Mouse (Mus musculus) testis, adult 2 months (tissue): ENCODE results near the gene Susd1. TPM values are rescaled to one million over a fixed set of nuclear protein-coding genes. Genes with fewer than 3 reads are reported as not detected.

Experiments used
- H3K27ac ChIP-seq: fragments of 200-500 bp; 2 replicates; pipeline ENCODE4 v1.5.1; 2012; ENCODE audit warnings: low read depth, low read length; ENCODE audit not compliant: control insufficient read depth, insufficient read depth
- H3K27me3 ChIP-seq: fragments of 200-500 bp; 2 replicates; pipeline ENCODE4 v1.6.1; 2012; ENCODE audit warnings: mild to moderate bottlenecking, low read length, moderate library complexity; ENCODE audit not compliant: control insufficient read depth, insufficient read depth
- H3K36me3 ChIP-seq: fragments of 200-500 bp; 2 replicates; pipeline ENCODE4 v1.6.1; 2012; ENCODE audit warnings: mild to moderate bottlenecking, low read length; ENCODE audit not compliant: control insufficient read depth, insufficient read depth
- H3K4me1 ChIP-seq: fragments of 200-500 bp; 2 replicates; pipeline ENCODE4 v1.6.1; 2012; ENCODE audit warnings: low read length; ENCODE audit not compliant: control insufficient read depth, insufficient read depth
- H3K4me3 ChIP-seq: fragments of 200-500 bp; 2 replicates; pipeline ENCODE4 v1.5.1; 2012; ENCODE audit warnings: low read depth, mild to moderate bottlenecking, low read length, moderate library complexity, mixed read lengths; ENCODE audit not compliant: control insufficient read depth
- CTCF ChIP-seq: fragments of 200-500 bp; IDR thresholded peaks from 2 replicates; pipeline ENCODE4 v1.5.1; 2012; ENCODE audit warnings: low read depth, mild to moderate bottlenecking, inconsistent platforms, low read length, moderate library complexity; ENCODE audit not compliant: control insufficient read depth, insufficient read depth, insufficient replicate concordance
- POLR2A ChIP-seq: fragments of 200-500 bp; IDR thresholded peaks from 2 replicates; pipeline ENCODE4 v1.6.1; 2012; ENCODE audit warnings: low read depth, mild to moderate bottlenecking, inconsistent platforms, low read length, moderate library complexity; ENCODE audit not compliant: control insufficient read depth
- polyA plus RNA-seq: library from polyadenylated mRNA; depleted of rRNA; stranded (reverse); fragments of >200 nt; gene quantifications from 2 replicates; pipeline ENCODE4 v1.2.3, GENCODE M21; 2012

Gene Susd1
- polyA plus RNA-seq, 1 experiment = 4.8 TPM

DNA sequence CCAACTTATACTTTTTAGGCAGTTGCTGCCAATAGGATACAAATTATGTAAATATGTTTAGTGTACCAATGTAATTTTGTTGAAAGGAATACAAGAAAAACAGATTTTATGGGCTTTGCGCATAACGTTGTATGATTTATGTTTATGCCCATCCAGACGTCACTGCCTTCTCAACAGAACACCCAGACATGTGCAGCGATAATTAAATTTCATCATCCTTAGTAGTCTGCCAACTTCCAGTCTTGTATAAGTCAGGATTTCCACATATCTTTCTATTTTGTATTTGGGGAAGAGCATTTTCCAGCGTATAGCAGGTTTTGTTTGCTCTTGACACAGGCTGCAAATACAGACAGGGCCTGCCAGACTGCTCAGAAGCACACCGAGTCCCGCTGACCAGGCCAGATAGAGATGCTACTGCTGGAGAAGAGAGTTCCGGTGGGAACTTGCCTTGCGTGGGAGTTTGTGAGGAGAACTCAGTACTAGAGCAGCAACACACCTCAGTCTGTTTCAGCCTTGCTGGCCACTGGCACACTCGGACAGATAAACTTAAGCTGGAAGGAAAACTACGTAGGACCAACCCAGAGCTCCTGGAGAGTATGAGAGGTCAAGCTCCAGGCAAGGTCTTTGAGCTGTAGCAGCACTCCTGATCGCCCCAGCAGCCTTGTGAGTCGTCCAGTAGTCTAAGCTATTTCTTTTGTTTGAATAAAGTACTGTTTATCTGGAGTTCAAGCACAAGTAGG, 21.0 kb upstream of the Susd1 start:
- H3K4me3 ChIP-seq = peak overlapping the region; percentile 65
- H3K36me3 ChIP-seq = no peaks in the 10 kb centered on the region
- H3K4me1 ChIP-seq = no peaks in the 10 kb centered on the region; the same call in none of the 2 replicates
- no peak overlapping the region for H3K27ac ChIP-seq
- no peaks in the 10 kb centered on the region for H3K27me3 ChIP-seq
- no peak for TF ChIP-seq POLR2A
- no peak for TF ChIP-seq CTCF

DNA sequence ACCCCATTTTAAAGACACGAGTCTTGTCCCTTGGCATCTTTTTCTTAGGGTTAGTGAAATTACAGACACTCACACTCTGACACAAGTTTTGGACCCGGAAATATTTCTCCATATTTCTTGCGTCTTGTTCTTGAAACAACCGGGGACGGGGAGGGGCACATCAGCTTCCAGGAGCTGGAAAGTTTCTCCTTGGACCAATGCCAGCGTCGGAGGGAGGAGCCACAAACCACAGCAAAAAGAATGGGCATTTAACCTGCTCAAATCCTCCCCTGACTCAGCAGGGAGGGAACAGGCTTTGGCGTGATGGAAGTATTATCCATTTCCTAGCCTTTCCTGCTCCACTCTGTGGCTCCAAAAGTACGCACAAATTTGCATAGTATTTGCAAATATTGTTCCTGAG, 19.5 kb upstream of the Susd1 start:
- H3K4me1 ChIP-seq = no peaks in the 10 kb centered on the region; the same call in none of the 2 replicates
- no peaks in the 10 kb centered on the region for H3K27me3 ChIP-seq
- no peak for TF ChIP-seq CTCF
- no peaks in the 10 kb centered on the region for H3K36me3 ChIP-seq
- H3K27ac ChIP-seq = no peak overlapping the region
- H3K4me3 ChIP-seq = no peak overlapping the region

DNA sequence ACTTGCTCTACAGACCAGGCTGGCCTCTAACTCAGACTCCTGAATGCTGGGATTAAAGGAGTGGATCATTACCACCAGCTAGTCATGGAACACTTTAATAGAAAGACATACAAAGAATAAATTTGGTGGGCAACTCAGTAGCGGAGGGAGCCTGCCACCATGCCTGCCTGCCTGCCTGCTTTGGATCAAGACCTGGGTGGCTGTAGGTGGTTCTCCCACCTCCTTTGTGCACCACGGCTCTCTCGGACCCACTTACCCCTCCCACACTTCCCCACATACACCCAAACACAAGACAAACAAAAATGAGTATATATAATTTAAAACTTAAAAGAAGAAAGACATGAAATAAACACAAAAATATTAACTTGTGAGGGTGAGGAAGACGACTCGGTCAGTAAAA, 18.7 kb upstream of the Susd1 start:
- Histone ChIP-seq H3K4me1 (no peaks in the 10 kb centered on the region; the same call in none of the 2 replicates), H3K27me3 (no peaks in the 10 kb centered on the region), H3K36me3 (no peaks in the 10 kb centered on the region), H3K27ac (no peak overlapping the region), H3K4me3 (peak overlapping the region; percentile 19; the same call in 1 of the 2 replicates)
- TF ChIP-seq POLR2A = no peak
- TF ChIP-seq CTCF = no peak

DNA sequence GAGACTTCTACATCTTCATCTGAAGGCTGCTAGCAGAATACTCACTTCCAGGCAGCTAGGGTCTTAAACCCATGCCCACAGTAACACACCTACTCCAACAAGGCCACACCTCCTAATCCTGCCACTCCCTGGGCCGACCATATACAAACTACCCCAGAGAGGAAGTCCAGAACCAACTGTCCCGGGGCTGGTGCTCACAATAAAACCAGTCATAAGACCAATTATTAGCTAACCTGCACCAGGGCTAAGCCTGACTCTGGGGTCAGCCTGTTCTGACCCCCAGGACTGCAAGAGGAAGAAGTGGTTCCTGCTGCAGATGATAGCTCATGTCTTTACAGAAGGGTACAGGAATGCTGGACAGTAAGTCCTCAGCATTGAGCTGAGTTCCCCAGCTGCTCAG, 17.0 kb upstream of the Susd1 start:
- no peaks in the 10 kb centered on the region for H3K27me3 ChIP-seq
- TF ChIP-seq CTCF = no peak
- TF ChIP-seq POLR2A = peak; percentile 25; the same call in 1 of the 2 replicates
- H3K4me1 ChIP-seq = no peaks in the 10 kb centered on the region; the same call in 1 of the 2 replicates
- H3K36me3 ChIP-seq = no peaks in the 10 kb centered on the region
- no peak overlapping the region for H3K27ac ChIP-seq
- H3K4me3 ChIP-seq = peak overlapping the region; percentile 80

DNA sequence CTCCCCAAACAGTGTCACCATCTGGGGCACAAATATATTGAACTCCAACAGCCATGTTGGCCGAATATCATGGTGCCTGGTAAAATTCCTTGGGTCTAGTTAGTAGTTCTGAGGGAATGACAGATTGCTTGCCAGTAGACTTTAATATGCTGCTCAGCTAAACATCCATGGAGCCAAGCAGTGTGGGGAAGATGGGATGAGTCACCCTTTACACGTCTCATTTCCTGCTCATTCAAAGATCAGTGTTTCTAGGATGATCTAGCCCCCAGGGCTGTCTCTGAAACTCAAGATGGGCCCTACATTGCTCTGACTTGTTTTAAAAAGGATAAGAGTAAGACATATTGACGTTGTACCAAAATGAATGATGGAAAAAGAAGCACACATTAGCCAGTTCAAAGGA, 15.6 kb upstream of the Susd1 start:
- TF ChIP-seq CTCF = no peak
- no peak for TF ChIP-seq POLR2A
- no peak overlapping the region for H3K27ac ChIP-seq
- H3K4me1 ChIP-seq = no peaks in the 10 kb centered on the region; the same call in 1 of the 2 replicates
- H3K27me3 ChIP-seq = no peaks in the 10 kb centered on the region
- H3K4me3 ChIP-seq = peak overlapping the region; percentile 33; the same call in 1 of the 2 replicates
- H3K36me3 ChIP-seq = no peaks in the 10 kb centered on the region

DNA sequence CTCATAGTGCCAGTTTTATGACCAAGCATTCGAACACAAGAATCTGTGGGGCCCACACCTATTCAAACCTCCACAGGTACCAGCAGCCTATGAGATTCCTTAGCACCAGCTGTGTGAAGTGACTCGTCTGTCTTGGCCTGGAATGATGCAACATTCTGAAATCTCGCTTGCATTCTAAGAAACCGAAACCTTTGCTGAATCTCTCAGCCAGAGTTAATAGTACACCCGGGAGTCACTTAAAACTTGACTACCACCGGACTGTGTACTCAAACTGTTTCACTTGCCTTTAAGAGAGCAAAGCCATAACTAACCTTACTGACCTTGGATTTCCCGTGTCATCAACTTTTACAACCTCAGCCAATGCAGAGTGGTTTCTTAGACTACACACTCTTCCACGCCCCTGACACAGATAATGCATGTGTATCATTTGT, 14.1 kb upstream of the Susd1 start:
- no peaks in the 10 kb centered on the region for H3K4me1 ChIP-seq
- no peak overlapping the region for H3K4me3 ChIP-seq
- H3K36me3 ChIP-seq = no peaks in the 10 kb centered on the region
- no peak for TF ChIP-seq POLR2A
- TF ChIP-seq CTCF = no peak
- H3K27ac ChIP-seq = no peak overlapping the region
- H3K27me3 ChIP-seq = no peaks in the 10 kb centered on the region

DNA sequence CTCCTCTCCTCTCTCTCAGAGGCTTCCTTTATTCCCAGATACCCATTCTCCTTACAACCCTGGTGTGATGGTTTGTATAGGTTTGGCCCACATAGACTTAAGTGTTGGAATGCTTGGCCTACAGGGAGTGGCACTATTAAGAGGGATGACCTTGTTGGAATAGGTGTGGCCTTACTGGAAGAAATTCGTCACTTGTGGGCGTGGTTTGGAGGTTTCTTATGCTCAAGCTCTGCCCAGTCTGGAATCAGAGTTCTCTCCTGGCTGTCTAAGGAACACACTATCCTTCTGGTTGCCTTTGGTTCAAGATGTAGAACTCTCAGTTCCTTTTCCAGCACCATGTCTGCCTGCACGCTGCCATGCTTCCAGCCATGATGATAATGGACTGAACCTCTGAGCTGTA, 12.5 kb upstream of the Susd1 start:
- H3K4me1 ChIP-seq = no peaks in the 10 kb centered on the region
- H3K27me3 ChIP-seq = no peaks in the 10 kb centered on the region
- TF ChIP-seq CTCF (no peak), POLR2A (no peak)
- H3K36me3 ChIP-seq = no peaks in the 10 kb centered on the region
- no peak overlapping the region for H3K4me3 ChIP-seq
- no peak overlapping the region for H3K27ac ChIP-seq

DNA sequence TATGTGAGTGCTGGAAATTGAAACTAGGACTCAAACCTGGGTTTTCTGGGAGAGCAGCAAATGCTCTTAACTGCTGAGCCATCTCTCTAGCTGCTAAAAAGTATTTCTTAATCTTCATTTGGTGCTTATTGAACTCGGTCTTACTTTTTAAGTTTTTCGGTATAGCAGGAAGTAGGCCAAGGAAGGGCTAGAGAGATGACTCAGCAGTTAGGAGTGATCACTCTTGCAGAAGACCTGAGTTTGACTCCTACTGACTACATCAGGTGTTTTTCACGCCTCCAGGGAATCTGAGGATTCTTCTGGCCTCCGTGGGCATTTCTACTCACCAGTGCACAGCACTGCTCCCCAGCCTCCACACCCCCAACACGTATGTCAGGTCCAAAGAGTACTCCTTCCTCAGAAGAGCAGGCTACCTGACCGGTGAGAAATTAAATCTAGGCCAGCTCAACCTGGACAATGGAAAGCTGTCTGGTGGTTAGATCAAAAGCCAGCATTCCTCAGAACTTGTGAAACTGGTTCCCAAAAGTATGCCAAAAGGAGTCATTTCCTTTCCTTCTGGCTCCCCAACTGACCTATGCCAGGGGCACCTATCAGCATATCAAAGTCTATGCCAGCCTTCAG, 11.9 kb upstream of the Susd1 start:
- Histone ChIP-seq H3K27ac (no peak overlapping the region), H3K4me1 (no peaks in the 10 kb centered on the region), H3K4me3 (no peak overlapping the region), H3K27me3 (no peaks in the 10 kb centered on the region), H3K36me3 (no peaks in the 10 kb centered on the region)
- TF ChIP-seq POLR2A (no peak), CTCF (no peak)
